Mouse (Mus musculus): Measurements from ENCODE around the gene Gm10639.
"Not testable (repeated sequence)": the region's sequence is repeated elsewhere in the genome, so short reads cannot be mapped to it uniquely, and the experiment has no call there.

Gm10639 gene

DNA sequence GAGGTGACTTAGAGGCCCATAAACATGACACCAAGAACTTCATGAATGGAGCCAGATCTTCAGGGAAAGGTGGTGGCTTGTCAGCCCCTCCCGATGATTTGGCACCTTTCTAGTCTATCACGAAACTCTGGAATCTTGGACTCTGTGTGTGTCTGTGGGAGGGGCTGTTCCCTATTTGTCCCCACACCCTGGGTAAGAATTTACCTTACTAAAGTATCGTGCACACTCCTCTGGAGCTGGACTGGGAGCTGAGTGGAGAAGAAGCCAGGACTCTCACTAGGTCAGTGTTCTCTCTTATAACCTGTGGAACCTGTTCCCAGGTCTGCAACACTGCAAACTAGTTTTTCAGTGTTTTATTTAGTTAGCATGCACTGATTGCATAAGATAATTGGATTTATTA, at the start of gene Gm10639:
Gm10639 (plus strand) TSS at position 201 of the 400 bp plus-strand sequence.
- in situ Hi-C loops (cut with MboI, MseI), result loop anchor here in 1 of 2 experiments (5.0 kb wide), 1 partner anchor 58 kb away; no protein-coding TSS in a partner anchor

DNA sequence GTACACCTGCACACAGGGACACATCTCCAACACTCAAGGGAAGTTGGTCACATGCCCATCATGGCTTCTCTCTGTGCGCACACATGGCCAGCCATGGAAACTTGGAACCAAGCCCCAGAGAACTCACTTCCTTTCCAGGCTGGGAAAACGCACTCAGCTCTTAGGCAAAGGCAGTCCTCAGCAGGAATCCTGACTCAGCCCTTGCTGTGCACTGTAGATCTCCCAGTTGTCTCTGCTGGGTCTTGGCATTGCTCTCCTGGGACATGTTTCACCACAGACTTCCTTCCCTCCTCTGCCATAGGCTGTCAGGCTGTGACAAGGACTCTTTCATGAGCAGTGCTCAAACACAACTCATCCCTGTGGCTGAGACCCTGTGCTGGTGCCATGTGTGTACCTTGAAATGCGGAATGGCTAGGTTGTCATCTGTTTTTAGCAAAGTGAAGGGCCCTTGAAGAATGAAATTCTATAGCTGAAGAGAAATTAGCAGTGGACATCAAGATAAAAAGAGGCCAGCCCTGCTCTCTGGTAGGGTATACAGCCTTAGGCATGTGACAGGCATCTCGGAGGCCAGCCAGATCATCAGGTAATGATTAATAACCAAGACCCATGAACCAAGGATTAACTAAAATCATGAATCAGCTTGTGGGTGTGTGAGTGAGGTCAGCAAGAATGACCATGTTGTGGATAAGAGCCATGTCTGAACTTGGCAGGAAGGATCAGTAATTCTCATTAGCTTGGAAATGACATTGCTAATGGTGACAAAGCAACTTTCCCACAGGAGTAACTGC, 33.8 kb upstream of the Gm10639 start:
- in situ Hi-C loops (cut with MboI, MseI), result not testable (repeated sequence)

DNA sequence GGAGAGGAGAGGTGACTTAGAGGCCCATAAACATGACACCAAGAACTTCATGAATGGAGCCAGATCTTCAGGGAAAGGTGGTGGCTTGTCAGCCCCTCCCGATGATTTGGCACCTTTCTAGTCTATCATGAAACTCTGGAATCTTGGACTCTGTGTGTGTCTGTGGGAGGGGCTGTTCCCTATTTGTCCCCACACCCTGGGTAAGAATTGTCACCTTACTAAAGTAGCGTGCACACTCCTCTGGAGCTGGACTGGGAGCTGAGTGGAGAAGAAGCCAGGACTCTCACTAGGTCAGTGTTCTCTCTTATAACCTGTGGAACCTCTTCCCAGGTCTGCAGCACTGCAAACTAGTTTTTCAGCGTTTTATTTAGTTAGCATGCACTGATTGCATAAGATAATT, 32.8 kb upstream of the Gm10639 start, which contains the start of gene Gm3776:
Gm3776 (plus strand) TSS at position 216 of the 400 bp plus-strand sequence.
- in situ Hi-C loops (cut with MboI, MseI), result not testable (repeated sequence)

DNA sequence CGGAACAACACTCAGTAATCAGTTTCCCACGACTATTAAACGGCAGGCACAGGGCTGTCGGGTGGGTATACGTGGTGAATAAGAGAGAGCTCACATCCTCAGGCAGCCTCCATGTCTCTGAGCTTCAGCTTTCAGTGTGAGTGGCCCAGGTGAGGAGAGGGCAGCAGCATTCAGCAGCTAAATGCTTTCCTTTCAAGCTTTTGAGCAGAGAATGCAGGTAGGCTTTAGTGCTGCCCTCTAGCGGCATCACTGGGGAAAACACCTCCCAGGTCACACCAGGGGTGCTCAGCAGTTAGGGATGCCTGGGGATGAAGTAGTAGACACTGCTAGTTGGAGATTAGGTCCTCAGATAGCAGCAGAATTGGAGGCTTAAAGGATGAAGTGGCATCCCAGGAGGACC, 30.0 kb upstream of the Gm10639 start:
- in situ Hi-C loops (cut with MboI, MseI), result loop anchor here (5.0 kb wide), 1 partner anchor 32 kb away; no protein-coding TSS in a partner anchor

DNA sequence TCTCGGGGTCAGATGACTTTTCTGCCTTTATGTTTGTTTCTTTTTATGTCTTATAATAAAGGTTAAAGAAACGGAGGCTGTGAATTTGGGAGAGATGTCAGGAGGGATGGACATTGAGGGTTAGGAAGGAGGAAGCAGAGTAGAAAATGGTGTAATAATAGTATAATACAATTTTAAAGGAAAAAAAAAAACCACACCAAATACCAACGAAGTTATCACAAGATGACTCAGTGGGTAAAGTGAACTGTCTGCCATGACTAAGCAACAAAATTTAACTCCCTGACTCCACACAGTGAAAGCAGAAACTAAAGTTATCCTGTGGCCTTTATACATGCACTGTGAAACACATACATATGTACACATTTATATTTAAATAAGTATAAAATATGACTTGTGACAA, 18.8 kb upstream of the Gm10639 start:
- in situ Hi-C loops (cut with MboI, MseI), result not testable (repeated sequence)

DNA sequence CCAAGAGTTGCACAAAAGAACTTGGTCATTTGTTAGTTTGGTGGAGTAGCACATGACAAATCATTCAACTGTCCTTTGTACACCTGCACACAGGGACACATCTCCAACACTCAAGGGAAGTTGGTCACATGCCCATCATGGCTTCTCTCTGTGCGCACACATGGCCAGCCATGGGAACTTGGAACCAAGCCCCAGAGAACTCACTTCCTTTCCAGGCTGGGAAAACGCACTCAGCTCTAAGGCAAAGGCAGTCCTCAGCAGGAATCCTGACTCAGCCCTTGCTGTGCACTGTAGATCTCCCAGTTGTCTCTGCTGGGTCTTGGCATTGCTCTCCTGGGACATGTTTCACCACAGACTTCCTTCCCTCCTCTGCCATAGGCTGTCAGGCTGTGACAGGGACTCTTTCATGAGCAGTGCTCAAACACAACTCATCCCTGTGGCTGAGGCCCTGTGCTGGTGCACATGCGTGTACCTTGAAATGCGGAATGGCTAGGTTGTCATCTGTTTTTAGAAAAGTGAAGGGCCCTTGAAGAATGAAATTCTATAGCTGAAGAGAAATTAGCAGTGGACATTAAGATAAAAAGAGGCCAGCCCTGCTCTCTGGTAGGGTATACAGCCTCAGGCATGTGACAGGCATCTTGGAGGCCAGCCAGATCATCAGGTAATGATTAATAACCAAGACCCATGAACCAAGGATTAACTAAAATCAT, 7.6 kb upstream of the Gm10639 start:
- in situ Hi-C loops (cut with MboI, MseI), result not testable (repeated sequence)

DNA sequence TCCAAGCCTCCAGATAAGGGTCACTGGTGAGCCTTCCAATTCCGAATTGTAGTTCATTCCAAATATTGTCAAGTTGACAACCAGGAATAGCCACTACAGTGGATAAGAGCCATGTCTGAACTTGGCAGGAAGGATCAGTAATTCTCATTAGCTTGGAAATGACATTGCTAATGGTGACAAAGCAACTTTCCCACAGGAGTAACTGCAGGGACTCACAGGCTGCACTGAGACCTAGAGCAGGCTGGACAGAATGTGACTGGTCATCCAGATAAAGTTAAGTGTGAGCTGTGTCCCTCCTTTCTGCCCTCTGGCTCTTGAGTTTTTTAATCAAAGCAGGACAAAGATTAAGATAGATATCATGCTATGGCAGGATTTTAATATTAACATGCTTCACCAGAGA, 660 bp upstream of the Gm10639 start:
- in situ Hi-C loops (cut with MboI, MseI), result not testable (repeated sequence)

DNA sequence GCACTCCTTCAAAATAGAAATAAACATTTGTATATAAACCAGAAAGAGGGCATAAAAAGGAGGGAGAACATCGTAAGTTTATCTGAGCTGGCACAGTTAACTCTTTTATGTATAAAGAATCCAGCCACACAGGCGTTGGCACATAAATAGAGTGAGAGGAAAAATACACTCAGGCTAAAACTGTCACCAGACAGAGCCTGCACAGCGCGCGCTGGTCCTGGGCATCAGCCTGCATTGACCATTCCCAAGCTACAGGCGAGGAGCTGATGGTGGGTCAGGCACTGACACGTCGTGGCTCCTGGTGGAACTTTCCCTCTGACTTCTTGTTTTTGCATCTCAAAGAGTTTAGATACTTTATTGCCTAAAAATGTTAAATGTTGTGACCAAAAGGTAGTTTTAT, 2.7 kb downstream of the Gm10639 start:
- in situ Hi-C loops (cut with MboI, MseI), result loop anchor here in 1 of 2 experiments (5.0 kb wide), 1 partner anchor 55 kb away; no protein-coding TSS in a partner anchor

DNA sequence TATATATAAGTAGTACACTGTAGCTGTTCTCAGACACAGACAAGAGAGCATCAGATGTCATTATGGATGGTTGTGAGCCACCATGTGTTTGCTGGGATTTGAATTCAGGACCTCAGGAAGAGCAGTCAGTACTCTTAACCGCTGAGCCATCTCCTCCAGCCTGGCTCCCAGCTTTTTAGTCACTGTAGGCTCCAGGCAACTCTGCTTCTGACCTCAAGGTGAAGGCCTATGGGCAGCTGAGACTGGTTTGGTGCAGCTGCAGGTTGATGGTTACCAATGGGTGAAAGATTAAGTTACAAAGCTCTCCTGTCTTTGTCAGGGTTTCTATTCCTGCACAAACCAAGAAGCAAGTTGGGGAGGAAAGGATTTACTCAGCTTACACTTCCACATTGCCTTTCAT, 4.0 kb downstream of the Gm10639 start:
- in situ Hi-C loops (cut with MboI, MseI), result loop anchor here in 1 of 2 experiments (5.0 kb wide), 1 partner anchor 54 kb away; no protein-coding TSS in a partner anchor

DNA sequence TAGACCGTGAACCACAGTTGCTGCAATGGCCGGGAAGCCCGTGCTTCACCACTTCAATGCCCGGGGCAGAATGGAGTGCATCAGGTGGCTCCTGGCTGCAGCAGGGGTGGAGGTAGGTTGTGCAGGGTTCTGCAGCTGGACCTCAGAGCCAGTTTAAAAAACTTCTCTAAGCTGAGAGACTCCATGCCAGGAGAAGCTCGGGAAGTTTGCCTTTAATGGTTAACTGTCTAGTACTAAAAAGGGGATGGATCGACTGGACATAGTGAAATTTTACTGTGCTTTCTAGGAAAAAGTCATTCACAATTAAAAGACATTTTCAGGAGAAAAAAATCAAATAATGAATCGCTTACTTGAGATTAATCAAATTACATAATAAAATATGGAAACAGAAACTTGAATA, 5.1 kb downstream of the Gm10639 start:
- in situ Hi-C loops (cut with MboI, MseI), result loop anchor here (5.0 kb wide), 2 partner anchors 43 to 53 kb away; no protein-coding TSS in a partner anchor

DNA sequence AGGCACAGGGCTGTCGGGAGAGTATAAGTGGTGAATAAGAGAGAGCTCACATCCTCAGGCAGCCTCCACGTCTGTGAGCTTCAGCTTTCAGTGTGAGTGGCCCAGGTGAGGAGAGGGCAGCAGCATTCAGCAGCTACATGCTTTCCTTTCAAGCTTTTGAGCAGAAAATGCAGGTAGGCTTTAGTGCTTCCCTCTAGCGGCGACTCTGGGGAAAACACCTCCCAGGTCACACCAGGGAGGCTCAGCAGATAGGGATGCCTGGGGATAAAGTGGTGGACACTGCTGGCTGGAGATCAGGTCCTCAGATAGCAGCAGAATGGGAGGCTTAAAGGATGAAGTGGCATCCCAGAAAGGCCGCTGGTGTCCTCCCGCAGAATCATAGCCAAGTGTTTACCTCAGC, 6.4 kb downstream of the Gm10639 start:
- in situ Hi-C loops (cut with MboI, MseI), result loop anchor here in 1 of 2 experiments (5.0 kb wide), 1 partner anchor 41 kb away; no protein-coding TSS in a partner anchor

DNA sequence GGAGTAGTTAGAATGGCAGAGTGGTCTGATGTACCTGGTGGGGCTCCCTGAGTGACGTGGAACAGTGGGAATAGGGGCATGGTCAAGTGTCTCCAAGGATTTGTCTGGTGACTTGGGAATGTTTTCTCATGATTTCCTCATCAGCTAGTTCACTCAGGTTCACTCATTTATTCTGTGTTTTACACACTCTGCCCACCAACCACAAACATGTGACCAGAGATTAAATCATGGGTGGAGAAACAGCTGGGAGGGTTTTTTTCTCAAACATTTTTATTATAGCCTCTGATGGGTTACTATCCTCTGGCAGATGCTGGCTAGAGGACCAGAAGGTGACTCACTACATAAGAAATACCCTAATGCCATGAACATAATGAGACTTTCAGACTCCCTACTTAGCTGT, 8.5 kb downstream of the Gm10639 start:
- in situ Hi-C loops (cut with MboI, MseI), result loop anchor here in 1 of 2 experiments (5.0 kb wide), 1 partner anchor 39 kb away; no protein-coding TSS in a partner anchor

DNA sequence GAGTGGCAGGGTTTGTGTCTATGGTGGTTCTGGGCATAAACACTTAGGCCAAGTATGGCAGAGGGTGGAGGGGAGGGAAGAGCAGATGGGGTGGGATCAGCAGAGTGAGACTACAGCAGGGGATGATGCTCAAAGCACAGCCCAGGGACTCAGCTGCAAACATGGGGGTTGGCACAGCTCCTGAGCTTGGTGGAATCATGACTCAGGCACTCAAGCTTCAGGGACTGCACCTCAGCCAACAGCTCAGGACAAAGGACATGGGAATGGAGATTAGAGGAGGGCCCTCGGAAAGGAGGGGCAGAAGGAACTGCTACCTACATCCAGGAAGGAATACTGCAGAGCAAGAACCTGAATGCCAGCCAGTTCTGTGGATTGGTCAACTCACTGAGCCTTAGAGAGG, 9.4 kb downstream of the Gm10639 start:
- in situ Hi-C loops (cut with MboI, MseI), result loop anchor here in 1 of 2 experiments (5.0 kb wide), 1 partner anchor 38 kb away; no protein-coding TSS in a partner anchor

DNA sequence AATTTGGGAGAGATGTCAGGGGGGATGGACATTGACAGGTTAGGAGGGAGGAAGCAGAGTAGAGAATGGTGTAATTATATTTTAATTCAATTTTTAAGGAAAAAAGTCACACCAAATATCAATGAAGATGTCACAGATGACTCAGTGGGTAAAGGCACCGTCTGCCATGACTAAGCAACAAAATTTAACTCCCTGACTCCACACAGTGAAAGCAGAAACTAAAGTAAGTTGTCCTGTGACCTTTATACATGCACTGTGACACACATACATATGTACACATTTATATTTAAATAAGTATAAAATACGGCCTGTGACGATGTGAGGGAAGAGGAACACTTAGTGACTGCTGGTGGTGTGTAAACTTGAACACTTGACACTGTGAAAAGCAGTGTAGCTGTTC, 18.4 kb downstream of the Gm10639 start:
- in situ Hi-C loops (cut with MboI, MseI), result not testable (repeated sequence)

DNA sequence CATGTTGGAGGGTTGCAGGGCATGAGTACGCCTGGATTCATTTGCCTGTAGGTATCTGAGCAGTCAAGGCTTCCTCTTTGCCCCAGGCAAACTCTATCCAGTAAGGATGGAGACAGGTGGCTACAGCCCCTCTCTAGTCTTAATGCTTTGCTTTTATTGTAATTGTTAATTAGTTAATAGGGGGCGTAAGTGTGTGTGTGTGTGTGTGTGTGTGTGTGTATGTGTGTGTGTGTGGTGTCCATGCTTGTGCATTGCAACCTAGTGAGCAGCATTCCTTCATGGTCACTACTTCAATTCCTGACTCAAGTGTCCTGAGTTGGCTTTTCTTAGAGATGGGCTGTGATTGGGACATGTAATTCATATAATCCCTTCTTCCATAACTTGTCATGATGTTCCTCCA, 25.0 kb downstream of the Gm10639 start, which contains the start of gene Omt2a:
Omt2a (minus strand) TSS at position 101 of the 400 bp plus-strand sequence.
- in situ Hi-C loops (cut with MboI, MseI), result no loop called here

DNA sequence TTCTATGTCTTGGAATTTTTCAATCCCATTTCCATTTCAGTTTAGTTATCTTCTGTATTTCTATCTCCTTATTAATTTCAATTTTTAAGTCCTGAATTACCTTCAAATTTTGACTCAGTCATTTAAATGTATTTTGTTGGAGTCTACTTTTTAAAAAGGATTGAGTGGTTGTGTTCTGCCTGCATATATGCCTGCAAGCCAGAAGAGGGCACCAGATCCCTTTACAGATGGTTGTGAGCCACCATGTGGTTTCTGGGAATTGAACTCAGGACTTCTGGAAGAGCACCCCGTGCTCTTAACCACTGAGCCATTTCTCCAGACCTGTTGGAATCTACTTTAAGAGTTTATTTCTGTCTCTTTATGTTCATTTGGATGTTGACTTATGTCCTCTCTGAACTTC, 29.8 kb downstream of the Gm10639 start:
- in situ Hi-C loops (cut with MboI, MseI), result no loop called here

DNA sequence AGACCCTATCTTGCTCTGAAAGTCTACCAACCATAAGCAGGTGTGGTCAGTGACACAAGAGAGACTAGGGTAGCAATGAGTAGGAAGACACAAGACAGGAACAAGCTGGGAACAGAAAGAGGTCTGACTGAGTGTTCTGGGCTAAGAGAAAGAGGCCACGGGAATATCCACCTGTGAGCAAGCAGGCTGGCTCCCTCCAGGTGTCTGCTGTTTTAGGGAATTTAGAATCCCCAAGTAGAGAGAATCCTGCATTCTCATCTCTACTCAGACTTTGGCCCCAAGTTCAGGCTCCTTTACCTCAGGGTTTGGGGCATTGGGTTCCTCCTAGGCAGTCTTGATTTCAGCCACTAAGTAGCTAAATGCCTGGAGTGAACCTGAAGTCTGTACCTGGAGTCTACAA, 37.6 kb downstream of the Gm10639 start, which contains the start of gene Omt2b:
Omt2b (plus strand) TSS at position 301 of the 400 bp plus-strand sequence.
- in situ Hi-C loops (cut with MboI, MseI), result not testable (repeated sequence)

DNA sequence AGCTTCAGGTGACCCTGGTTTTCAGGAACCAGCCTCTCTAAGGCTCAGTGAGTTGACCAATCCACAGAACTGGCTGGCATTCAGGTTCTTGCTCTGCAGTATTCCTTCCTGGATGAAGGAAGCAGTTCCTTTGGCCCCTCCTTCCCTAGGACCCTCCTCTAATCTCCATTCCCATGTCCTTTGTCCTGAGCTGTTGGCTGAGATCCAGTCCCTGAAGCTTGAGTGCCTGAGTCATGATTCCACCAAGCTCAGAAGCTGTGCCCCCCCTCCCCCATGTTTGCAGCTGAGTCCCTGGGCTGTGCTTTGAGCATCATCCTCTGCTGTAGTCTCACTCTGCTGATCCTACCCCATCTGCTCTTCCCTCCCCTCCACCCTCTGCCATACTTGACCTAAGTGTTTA, 47.3 kb downstream of the Gm10639 start:
- in situ Hi-C loops (cut with MboI, MseI), result loop anchor here (5.0 to 10.0 kb wide), 2 partner anchors 40 to 218 kb away; no protein-coding TSS in a partner anchor

DNA sequence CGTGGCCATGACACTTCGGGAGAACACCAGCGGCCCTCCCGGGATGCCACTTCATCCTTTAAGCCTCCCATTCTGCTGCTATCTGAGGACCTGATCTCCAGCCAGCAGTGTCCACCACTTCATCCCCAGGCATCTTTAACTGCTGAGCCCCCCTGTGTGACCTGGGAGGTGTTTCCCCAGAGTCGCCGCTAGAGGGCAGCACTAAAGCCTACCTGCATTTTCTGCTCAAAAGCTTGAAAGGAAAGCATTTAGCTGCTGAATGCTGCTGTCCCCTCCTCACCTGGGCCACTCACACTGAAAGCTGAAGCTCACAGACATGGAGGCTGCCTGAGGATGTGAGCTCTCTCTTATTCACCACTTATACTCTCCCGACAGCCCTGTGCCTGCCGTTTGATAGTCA, 50.6 kb downstream of the Gm10639 start:
- in situ Hi-C loops (cut with MboI, MseI), result not testable (repeated sequence)

DNA sequence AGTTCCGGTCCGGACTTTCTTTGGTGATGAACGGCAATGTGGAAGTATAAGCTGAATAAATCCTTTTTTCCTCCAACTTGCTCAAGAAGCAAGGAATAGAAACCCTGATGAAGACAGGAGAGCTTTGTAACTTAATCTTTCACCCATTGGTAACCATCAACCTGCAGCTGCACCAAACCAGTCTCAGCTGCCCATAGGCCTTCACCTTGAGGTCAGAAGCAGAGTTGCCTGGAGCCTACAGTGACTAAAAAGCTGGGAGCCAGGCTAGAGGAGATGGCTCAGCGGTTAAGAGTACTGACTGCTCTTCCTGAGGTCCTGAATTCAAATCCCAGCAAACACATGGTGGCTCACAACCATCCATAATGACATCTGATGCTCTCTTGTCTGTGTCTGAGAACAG, 52.8 kb downstream of the Gm10639 start:
- in situ Hi-C loops (cut with MboI, MseI), result not testable (repeated sequence)

DNA sequence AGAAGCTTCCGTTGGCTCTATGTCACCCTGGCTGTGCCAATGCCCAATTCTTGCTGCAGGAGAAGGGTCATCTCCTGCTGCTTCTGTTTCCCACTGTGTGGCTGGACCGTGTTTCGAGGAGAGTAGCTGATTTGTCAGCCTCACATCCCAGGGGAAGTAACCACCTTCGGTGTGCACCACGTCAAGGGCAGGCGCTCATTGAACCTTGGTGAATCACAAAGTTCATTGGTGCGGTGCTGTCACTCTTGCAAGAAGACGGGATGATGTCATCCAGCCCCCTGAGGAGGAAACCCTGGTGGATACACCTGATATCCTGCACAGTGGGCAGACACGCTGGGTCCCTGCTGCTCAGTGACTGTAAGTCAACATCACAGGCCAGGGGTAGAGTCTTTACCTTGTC, 53.3 kb downstream of the Gm10639 start:
- in situ Hi-C loops (cut with MboI, MseI), result not testable (repeated sequence)

DNA sequence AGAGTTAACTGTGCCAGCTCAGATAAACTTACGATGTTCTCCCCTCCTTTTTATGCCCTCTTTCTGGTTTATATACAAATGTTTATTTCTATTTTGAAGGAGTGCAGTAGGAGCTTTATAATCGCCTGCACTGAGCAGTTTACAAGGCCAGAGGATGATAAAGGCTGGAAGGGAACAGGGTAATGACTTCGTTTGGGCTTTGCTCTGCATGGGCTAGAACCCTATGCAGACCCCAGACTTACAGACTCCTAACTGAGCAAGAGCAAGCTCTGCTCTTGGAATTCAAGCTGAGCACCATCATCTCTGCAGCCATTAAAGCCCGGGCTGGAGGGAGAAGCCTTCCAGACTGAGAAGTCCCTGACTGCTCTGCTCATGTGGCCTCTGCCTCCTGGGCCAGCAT, 55.5 kb downstream of the Gm10639 start:
- in situ Hi-C loops (cut with MboI, MseI), result loop anchor here in 1 of 2 experiments (5.0 kb wide), 1 partner anchor 53 kb away; no protein-coding TSS in a partner anchor
